Mouse (Mus musculus) stomach, postnatal 0 days (tissue): ENCODE results near the gene Pf4.

Source experiments
- CTCF ChIP-seq: IDR thresholded peaks from 2 replicates; pipeline ENCODE4 v1.5.1; 2016; ENCODE audit warnings: antibody characterized with exemption, low read depth, mild to moderate bottlenecking, moderate library complexity
- EP300 ChIP-seq: optimal IDR thresholded peaks from 2 replicates; pipeline ENCODE3; 2016; ENCODE audit warnings: antibody characterized with exemption

GRCm38 (mm10) chr5:90771880-90772653 is at the start of gene Pf4:
- no peak for TF ChIP-seq CTCF
- no peak for TF ChIP-seq EP300
